Mouse (Mus musculus) small intestine, adult 2 months (tissue): ENCODE results near the gene Lhfpl2. TPM values are rescaled to one million over a fixed set of nuclear protein-coding genes. Genes with fewer than 3 reads are reported as not detected.

ENCODE experiments used
- H3K27ac ChIP-seq: fragments of 200-500 bp; 2 replicates; pipeline ENCODE4 v1.5.1; 2012; ENCODE audit warnings: low read depth, low read length, control low read depth, inconsistent platforms; ENCODE audit not compliant: insufficient read depth
- H3K27me3 ChIP-seq: fragments of 200-500 bp; 2 replicates; pipeline ENCODE4 v1.6.1; 2012; ENCODE audit warnings: mild to moderate bottlenecking, moderate library complexity, low read length, inconsistent platforms; ENCODE audit not compliant: control insufficient read depth, insufficient read depth
- H3K36me3 ChIP-seq: fragments of 200-500 bp; 2 replicates; pipeline ENCODE4 v1.6.1; 2012; ENCODE audit warnings: mild to moderate bottlenecking, low read length, control low read depth, inconsistent platforms; ENCODE audit not compliant: control insufficient read depth, insufficient read depth
- H3K4me1 ChIP-seq: fragments of 200-500 bp; 2 replicates; pipeline ENCODE4 v1.6.1; 2012; ENCODE audit warnings: low read length, inconsistent platforms, mixed read lengths; ENCODE audit not compliant: control insufficient read depth, insufficient read depth, insufficient read length
- H3K4me3 ChIP-seq: fragments of 200-500 bp; 2 replicates; pipeline ENCODE4 v1.5.1; 2012; ENCODE audit warnings: low read depth, mild to moderate bottlenecking, control low read depth, inconsistent platforms, low read length, moderate library complexity
- CTCF ChIP-seq: fragments of 200-500 bp; IDR thresholded peaks from 2 replicates; pipeline ENCODE4 v1.5.1; 2012; ENCODE audit warnings: low read depth, mild to moderate bottlenecking, control low read depth, inconsistent platforms, low read length, moderate library complexity, mixed read lengths; ENCODE audit not compliant: insufficient replicate concordance, insufficient read length; ENCODE audit errors: extremely low read depth
- POLR2A ChIP-seq: fragments of 200-500 bp; IDR thresholded peaks from 2 replicates; pipeline ENCODE4 v1.6.1; 2012; ENCODE audit warnings: low read depth, mild to moderate bottlenecking, control low read depth, inconsistent platforms, low read length, moderate library complexity
- WGBS: fragments of 180-500 bp; shearing (Covaris S2); methylation state at CpG from one replicate; pipeline ENCODE4 v1.1.7; 2018; 5-methylcytosine and 5-hydroxymethylcytosine counted together
- polyA plus RNA-seq: library from polyadenylated mRNA; depleted of rRNA; stranded (reverse); fragments of >200 nt; gene quantifications from 2 replicates; pipeline ENCODE4 v1.2.3, GENCODE M21; 2012

Gene Lhfpl2
- polyA plus RNA-seq, 1 experiment = 71.0 TPM

- H3K4me3 ChIP-seq = no peak overlapping the region
- 89% methylated on average over 9 of the region's 9 CpGs for WGBS
- H3K4me1 ChIP-seq = peaks cover 7% of the 10 kb centered on the region; the same call in 1 of the 2 replicates
- no peaks in the 10 kb centered on the region for H3K27me3 ChIP-seq
- H3K36me3 ChIP-seq = no peaks in the 10 kb centered on the region
- no peak overlapping the region for H3K27ac ChIP-seq
- TF ChIP-seq POLR2A (no peak), CTCF (no peak)
Observed at GRCm38 (mm10) chr13:94089286-94089685, 31.7 kb downstream of the Lhfpl2 start.

GRCm38 (mm10) chr13:94091366-94091765, 33.8 kb downstream of the Lhfpl2 start:
- H3K27ac ChIP-seq = no peak overlapping the region
- H3K4me1 ChIP-seq = peaks cover 11% of the 10 kb centered on the region; the same call in 1 of the 2 replicates
- H3K4me3 ChIP-seq = no peak overlapping the region
- no peaks in the 10 kb centered on the region for H3K27me3 ChIP-seq
- TF ChIP-seq POLR2A (no peak), CTCF (no peak)
- WGBS = 64% methylated on average over 2 of the region's 2 CpGs
- no peaks in the 10 kb centered on the region for H3K36me3 ChIP-seq

- WGBS = 40% methylated on average over 4 of the region's 4 CpGs
- TF ChIP-seq CTCF (no peak), POLR2A (no peak)
- peaks cover 20% of the 10 kb centered on the region; the same call in 1 of the 2 replicates for H3K4me1 ChIP-seq
- no peaks in the 10 kb centered on the region; the same call in 1 of the 2 replicates for H3K27me3 ChIP-seq
- H3K27ac ChIP-seq = peak overlapping the region; percentile 6; the same call in 1 of the 2 replicates
- H3K4me3 ChIP-seq = no peak overlapping the region
- no peaks in the 10 kb centered on the region for H3K36me3 ChIP-seq
Observed at GRCm38 (mm10) chr13:94094176-94094575, 36.6 kb downstream of the Lhfpl2 start.

- H3K27ac ChIP-seq = peak overlapping the region; percentile 6; the same call in 1 of the 2 replicates
- H3K36me3 ChIP-seq = no peaks in the 10 kb centered on the region
- H3K4me3 ChIP-seq = no peak overlapping the region
- WGBS = 35% methylated on average over 3 of the region's 3 CpGs
- H3K27me3 ChIP-seq = no peaks in the 10 kb centered on the region; the same call in 1 of the 2 replicates
- H3K4me1 ChIP-seq = peaks cover 20% of the 10 kb centered on the region; the same call in 1 of the 2 replicates
- no peak for TF ChIP-seq POLR2A
- TF ChIP-seq CTCF = no peak
Observed at GRCm38 (mm10) chr13:94094625-94095024, 37.0 kb downstream of the Lhfpl2 start.

- Histone ChIP-seq H3K27ac (no peak overlapping the region), H3K4me1 (peaks cover 20% of the 10 kb centered on the region; the same call in 1 of the 2 replicates), H3K36me3 (no peaks in the 10 kb centered on the region), H3K27me3 (no peaks in the 10 kb centered on the region; the same call in 1 of the 2 replicates), H3K4me3 (no peak overlapping the region)
- TF ChIP-seq CTCF (no peak), POLR2A (no peak)
Observed at GRCm38 (mm10) chr13:94095202-94095601, 37.6 kb downstream of the Lhfpl2 start.

- TF ChIP-seq CTCF (no peak), POLR2A (no peak)
- 6% methylated on average over 2 of the region's 2 CpGs for WGBS
- Histone ChIP-seq H3K4me1 (peaks cover 20% of the 10 kb centered on the region; the same call in 1 of the 2 replicates), H3K36me3 (no peaks in the 10 kb centered on the region), H3K4me3 (no peak overlapping the region), H3K27me3 (no peaks in the 10 kb centered on the region; the same call in 1 of the 2 replicates), H3K27ac (0 out of 2 replicates have a peak overlapping the region, but pooled peaks have one; percentile 36)
Observed at GRCm38 (mm10) chr13:94097667-94098066, 40.1 kb downstream of the Lhfpl2 start.

GRCm38 (mm10) chr13:94098369-94099084, 40.9 kb downstream of the Lhfpl2 start:
- WGBS = 58% methylated on average over 16 of the region's 16 CpGs
- no peak overlapping the region for H3K4me3 ChIP-seq
- H3K4me1 ChIP-seq = peaks cover 20% of the 10 kb centered on the region; the same call in 1 of the 2 replicates
- no peaks in the 10 kb centered on the region; the same call in 1 of the 2 replicates for H3K27me3 ChIP-seq
- no peaks in the 10 kb centered on the region for H3K36me3 ChIP-seq
- 0 out of 2 replicates have a peak overlapping the region, but pooled peaks have one; percentile 36 for H3K27ac ChIP-seq
- no peak for TF ChIP-seq CTCF
- no peak for TF ChIP-seq POLR2A
